Mouse (Mus musculus) stomach, postnatal 0 days (tissue): Measurements from ENCODE around the gene Clpsl2.

Experiments
- CTCF ChIP-seq: IDR thresholded peaks from 2 replicates; pipeline ENCODE4 v1.5.1; 2016; ENCODE audit warnings: antibody characterized with exemption, low read depth, mild to moderate bottlenecking, moderate library complexity
- EP300 ChIP-seq: optimal IDR thresholded peaks from 2 replicates; pipeline ENCODE3; 2016; ENCODE audit warnings: antibody characterized with exemption

- no peak for TF ChIP-seq CTCF
- no peak for TF ChIP-seq EP300
These were observed 25.7 kb upstream of the Clpsl2 start for GRCm38 (mm10) chr17:28523355-28524008.
